Mouse (Mus musculus) intestine, postnatal 0 days (tissue): Measurements from ENCODE around the gene Fkbp8. TPM values are rescaled to one million over a fixed set of nuclear protein-coding genes. Genes with fewer than 3 reads are reported as not detected.

ENCODE experiments used
- ATAC-seq: fragments of 200-750 bp; cut with Nextera tagmentation; 2 replicates; pipeline ENCODE4 v1.8.0; 2017; ENCODE audit warnings: mild to moderate bottlenecking, moderate TSS enrichment, moderate library complexity
- H3K27ac ChIP-seq: fragments of 300-500 bp; sonication (generic); 2 replicates; pipeline ENCODE4 v1.5.1; 2014; ENCODE audit warnings: mild to moderate bottlenecking, low read depth, low read length, moderate library complexity
- H3K27me3 ChIP-seq: fragments of 300-500 bp; sonication (generic); replicated peaks from 2 replicates; pipeline ENCODE4 v1.6.1; 2014; ENCODE audit warnings: low read length, mixed read lengths; ENCODE audit not compliant: control insufficient read depth, insufficient read depth
- H3K36me3 ChIP-seq: fragments of 300-500 bp; sonication (generic); 2 replicates; pipeline ENCODE4 v1.6.1; 2014; ENCODE audit warnings: mild to moderate bottlenecking, moderate library complexity; ENCODE audit not compliant: control insufficient read depth, insufficient read depth
- H3K4me1 ChIP-seq: fragments of 300-500 bp; sonication (generic); replicated peaks from 2 replicates; pipeline ENCODE4 v1.6.1; 2014; ENCODE audit warnings: antibody characterized with exemption, low read length, mixed read lengths; ENCODE audit not compliant: control insufficient read depth, insufficient read depth
- H3K4me2 ChIP-seq: fragments of 300-500 bp; sonication (generic); replicated peaks from 2 replicates; pipeline ENCODE4 v1.6.1; 2014; ENCODE audit warnings: low read depth, mild to moderate bottlenecking, moderate library complexity
- H3K4me3 ChIP-seq: fragments of 300-500 bp; sonication (generic); 2 replicates; pipeline ENCODE4 v1.5.1; 2014; ENCODE audit warnings: low read depth, low read length
- H3K9ac ChIP-seq: fragments of 300-500 bp; sonication (generic); 2 replicates; pipeline ENCODE4 v1.6.1; 2014; ENCODE audit warnings: mild to moderate bottlenecking, low read depth, low read length
- H3K9me3 ChIP-seq: fragments of 300-500 bp; sonication (generic); 2 replicates; pipeline ENCODE4 v1.6.1; 2016; ENCODE audit warnings: mixed run types; ENCODE audit not compliant: control insufficient read depth
- CTCF ChIP-seq: sonication (generic); IDR thresholded peaks from 2 replicates; pipeline ENCODE4 v1.5.1; 2016; ENCODE audit warnings: low read depth, mild to moderate bottlenecking, control low read depth, antibody characterized with exemption, moderate library complexity
- WGBS: fragments of 180-500 bp; shearing (Covaris S2); extraction: QIAGEN DNeasy Blood & Tissue Kit; methylation state at CpG from one replicate; pipeline ENCODE4 v1.1.7; 2014; 5-methylcytosine and 5-hydroxymethylcytosine counted together
- polyA plus RNA-seq: library from polyadenylated mRNA; unstranded; fragments of >200 nt; fragmentation: Nextera tagmentation; extraction: Ambion mirVana; gene quantifications from 2 replicates; pipeline ENCODE4 v1.2.1, GENCODE M21; 2015

Fkbp8 gene
- polyA plus RNA-seq, 1 experiment from 2014 or later, result 203 TPM

DNA sequence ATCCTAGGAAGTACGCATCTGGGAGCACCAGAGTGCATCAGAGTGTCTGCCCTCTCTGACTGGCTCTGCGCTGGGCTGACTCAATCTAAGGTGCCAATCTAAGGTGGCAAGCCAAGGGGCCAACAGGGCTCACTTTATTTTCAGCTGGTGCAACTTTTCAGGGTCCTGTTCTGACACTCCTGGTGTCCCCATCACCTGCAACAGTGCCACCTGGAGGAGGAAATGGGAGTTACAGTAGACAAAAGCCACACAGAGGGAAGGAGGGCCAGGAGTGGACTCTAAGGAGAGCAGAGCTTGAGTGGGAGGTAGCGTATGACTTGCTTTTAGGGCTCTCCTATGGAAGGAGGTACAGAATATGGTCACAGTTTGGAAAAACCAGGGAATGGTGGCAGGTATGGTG lies 22.7 kb upstream of the Fkbp8 start:
- Histone ChIP-seq H3K9ac (no peak overlapping the region), H3K4me1 (no peaks in the 10 kb centered on the region; the same call in none of the 2 replicates), H3K27ac (no peak overlapping the region), H3K4me3 (no peak overlapping the region), H3K36me3 (peaks cover 25% of the 10 kb centered on the region; the same call in 1 of the 2 replicates), H3K27me3 (peaks cover 19% of the 10 kb centered on the region), H3K9me3 (no peaks in the 10 kb centered on the region), H3K4me2 (no peak overlapping the region)
- ATAC-seq, result no peak
- WGBS, result 88% methylated on average over 3 of the region's 3 CpGs
- TF ChIP-seq CTCF, result peak; percentile 93

GRCm38 (mm10) chr8:70505698-70506327 lies 21.7 kb upstream of the Fkbp8 start:
- 35% methylated on average over 32 of the region's 32 CpGs for WGBS
- Histone ChIP-seq H3K9ac (peak overlapping the region; percentile 60), H3K27me3 (peaks cover 12% of the 10 kb centered on the region; the same call in 1 of the 2 replicates), H3K36me3 (peaks cover 25% of the 10 kb centered on the region; the same call in 1 of the 2 replicates), H3K4me2 (peak overlapping the region; percentile 82), H3K9me3 (no peaks in the 10 kb centered on the region), H3K4me1 (no peaks in the 10 kb centered on the region; the same call in none of the 2 replicates), H3K4me3 (peak overlapping the region; percentile 59), H3K27ac (0 out of 2 replicates have a peak overlapping the region, but pooled peaks have one; percentile 81)
- no peak for TF ChIP-seq CTCF
- ATAC-seq, result no peak

GRCm38 (mm10) chr8:70506328-70507026 lies 21.0 kb upstream of the Fkbp8 start, which contains the start of gene Rex1bd:
Rex1bd (minus strand) TSS chr8:70506752.
- no peaks in the 10 kb centered on the region; the same call in none of the 2 replicates for H3K4me1 ChIP-seq
- WGBS, result 3% methylated on average over 40 of the region's 40 CpGs
- peak; percentile 75 for ATAC-seq

GRCm38 (mm10) chr8:70507027-70507393 lies 20.5 kb upstream of the Fkbp8 start:
- Histone ChIP-seq H3K4me2 (no peak overlapping the region), H3K9me3 (no peaks in the 10 kb centered on the region), H3K27ac (no peak overlapping the region), H3K36me3 (peaks cover 25% of the 10 kb centered on the region; the same call in 1 of the 2 replicates), H3K4me1 (no peaks in the 10 kb centered on the region; the same call in none of the 2 replicates), H3K9ac (no peak overlapping the region), H3K27me3 (0 out of 2 replicates have a peak, but pooled peaks cover 2% of the 10 kb centered on the region), H3K4me3 (no peak overlapping the region)
- ATAC-seq, result no peak
- no peak for TF ChIP-seq CTCF
- WGBS, result 53% methylated on average over 5 of the region's 5 CpGs

More at GRCm38 (mm10) chr8:70506328-70507026, 21.0 kb upstream of the Fkbp8 start, which contains the start of gene Rex1bd:
- Histone ChIP-seq H3K4me2 (peak within 1 kb of the TSS; percentile 82), H3K27ac (peak within 1 kb of the TSS; percentile 81), H3K9ac (peak within 1 kb of the TSS; percentile 60), H3K4me3 (peak within 1 kb of the TSS; percentile 59), H3K9me3 (no peaks in the 10 kb centered on the region), H3K36me3 (peaks cover 25% of the 10 kb centered on the region; the same call in 1 of the 2 replicates), H3K27me3 (peaks cover 7% of the 10 kb centered on the region; the same call in 1 of the 2 replicates)
- peak; percentile 93 for TF ChIP-seq CTCF

DNA sequence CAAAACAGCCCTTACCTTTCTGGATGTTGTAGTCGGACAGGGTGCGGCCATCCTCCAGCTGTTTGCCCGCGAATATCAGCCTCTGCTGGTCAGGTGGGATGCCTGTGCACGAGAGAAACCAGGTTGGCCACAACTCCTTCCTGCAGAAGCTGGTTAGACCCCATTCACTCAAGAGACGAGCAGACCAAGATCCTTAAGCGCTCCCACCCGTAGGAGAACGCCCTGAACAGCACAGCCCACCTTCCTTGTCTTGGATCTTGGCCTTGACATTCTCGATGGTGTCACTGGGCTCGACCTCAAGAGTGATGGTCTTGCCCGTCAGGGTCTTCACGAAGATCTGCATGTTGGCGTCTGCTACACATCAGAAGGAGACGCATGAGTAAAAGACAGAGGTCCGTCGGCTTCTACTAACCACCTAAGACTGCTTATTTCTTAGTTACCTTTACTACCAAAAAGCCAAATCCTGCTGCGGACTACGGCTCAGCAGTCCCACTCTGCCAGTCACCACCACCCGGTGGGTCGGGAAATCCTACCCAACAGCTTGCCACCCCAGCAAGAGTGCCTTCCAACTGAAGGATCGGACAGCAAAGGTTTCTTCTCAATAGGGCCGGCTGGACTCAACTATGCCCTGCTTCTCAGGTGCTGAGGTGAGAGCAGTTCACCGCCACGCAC lies 18.1 kb upstream of the Fkbp8 start:
- TF ChIP-seq CTCF, result no peak
- ATAC-seq, result no peak

More for the DNA sequence above, 18.1 kb upstream of the Fkbp8 start:
- H3K4me1 ChIP-seq, result no peaks in the 10 kb centered on the region; the same call in none of the 2 replicates
- peak overlapping the region; percentile 84 for H3K4me2 ChIP-seq
- no peaks in the 10 kb centered on the region for H3K27me3 ChIP-seq
- H3K27ac ChIP-seq, result peak overlapping the region; percentile 92
- peak overlapping the region; percentile 85 for H3K9ac ChIP-seq
- H3K36me3 ChIP-seq, result peaks cover 29% of the 10 kb centered on the region; the same call in 1 of the 2 replicates
- H3K4me3 ChIP-seq, result peak overlapping the region; percentile 86
- no peaks in the 10 kb centered on the region for H3K9me3 ChIP-seq
- 6% methylated on average over 25 of the region's 25 CpGs for WGBS
